Mouse (Mus musculus) bone marrow macrophage, adult 2 months (primary cell): Measurements from ENCODE around the gene Rpap3.

Experiments used
- CTCF ChIP-seq: IDR thresholded peaks from 2 replicates; pipeline ENCODE4 v1.5.1; 2012; ENCODE audit warnings: low read depth, mild to moderate bottlenecking, low read length, moderate library complexity
- POLR2A ChIP-seq: IDR thresholded peaks from 2 replicates; pipeline ENCODE4 v1.6.1; 2012; ENCODE audit warnings: mild to moderate bottlenecking, low read depth, low read length, borderline replicate concordance

DNA sequence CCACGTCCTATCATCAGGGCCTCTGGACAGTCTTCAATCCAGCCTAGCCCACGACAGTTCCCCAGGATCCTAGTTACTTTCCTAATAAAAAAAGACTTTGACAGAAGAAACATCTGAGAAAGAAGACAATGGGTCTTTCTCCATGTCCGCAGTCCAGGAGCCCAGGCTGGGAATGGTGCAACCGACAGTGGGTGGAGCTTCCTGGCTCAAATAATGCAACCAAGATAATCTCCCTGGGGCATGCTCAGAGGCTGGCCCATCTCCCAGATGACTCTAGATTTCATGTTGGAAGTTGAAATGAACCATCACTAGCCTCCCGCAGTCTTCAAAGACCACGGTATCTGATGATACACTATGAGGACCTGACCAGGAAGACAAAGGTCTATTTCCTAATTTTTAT lies 35.1 kb downstream of the Rpap3 start:
- no peak for TF ChIP-seq POLR2A
- TF ChIP-seq CTCF: no peak
